Mouse (Mus musculus): Measurements from ENCODE around the gene Habp2. TPM values are rescaled to one million over a fixed set of nuclear protein-coding genes. Genes with fewer than 3 reads are reported as not detected.
"Not testable (repeated sequence)": the region's sequence is repeated elsewhere in the genome, so short reads cannot be mapped to it uniquely, and the experiment has no call there.

Habp2 gene
- polyA plus RNA-seq, 1 experiment, result not detected

- no peaks in the 10 kb centered on the region for H3K4me1 ChIP-seq (ENCODE audit: control insufficient read depth, insufficient read depth, low read length)
- 53% methylated on average over 13 of the region's 13 CpGs for WGBS
- DNase-seq, result no peak
- TF ChIP-seq CTCF (IDR thresholded peaks at IDR 0.05; ENCODE audit: insufficient read depth, low read length) (no peak), POLR2A (IDR thresholded peaks at IDR 0.05; ENCODE audit: borderline replicate concordance, extremely low read depth, low read depth, low read length) (no peak)
- no peak overlapping the region for H3K4me3 ChIP-seq (replicated peaks; ENCODE audit: extremely low read depth, low read depth, low read length)
Observed at GRCm38 (mm10) chr19:56346750-56347149, 59.8 kb downstream of the Habp2 start.

- no peak for TF ChIP-seq POLR2A (IDR thresholded peaks at IDR 0.05; ENCODE audit: borderline replicate concordance, extremely low read depth, low read depth, low read length)
- peak; percentile 25; the same call in 1 of the 2 replicates for TF ChIP-seq CTCF (IDR thresholded peaks at IDR 0.05; ENCODE audit: insufficient read depth, low read length)
- H3K4me3 ChIP-seq (replicated peaks; ENCODE audit: extremely low read depth, low read depth, low read length), result no peak overlapping the region
- DNase-seq, result no peak
- H3K4me1 ChIP-seq (ENCODE audit: control insufficient read depth, insufficient read depth, low read length), result no peaks in the 10 kb centered on the region
- whole genome bisulfite sequencing, result 24% methylated on average over 6 of the region's 6 CpGs
Observed at GRCm38 (mm10) chr19:56349295-56349694, 62.4 kb downstream of the Habp2 start.

- Histone ChIP-seq H3K4me1 (ENCODE audit: control insufficient read depth, insufficient read depth, low read length) (no peaks in the 10 kb centered on the region), H3K4me3 (replicated peaks; ENCODE audit: extremely low read depth, low read depth, low read length) (no peak overlapping the region)
- TF ChIP-seq POLR2A (IDR thresholded peaks at IDR 0.05; ENCODE audit: borderline replicate concordance, extremely low read depth, low read depth, low read length), result no peak
- TF ChIP-seq CTCF (IDR thresholded peaks at IDR 0.05; ENCODE audit: insufficient read depth, low read length), result no peak
- no peak for DNase-seq
- WGBS, result 86% methylated on average over 10 of the region's 10 CpGs
Observed at GRCm38 (mm10) chr19:56353689-56354088, 66.8 kb downstream of the Habp2 start.

GRCm38 (mm10) chr19:56355201-56355600 is 68.3 kb downstream of the Habp2 start:
- no peak for TF ChIP-seq CTCF (IDR thresholded peaks at IDR 0.05; ENCODE audit: insufficient read depth, low read length)
- TF ChIP-seq POLR2A (IDR thresholded peaks at IDR 0.05; ENCODE audit: borderline replicate concordance, extremely low read depth, low read depth, low read length), result no peak
- no peaks in the 10 kb centered on the region for H3K4me1 ChIP-seq (ENCODE audit: control insufficient read depth, insufficient read depth, low read length)
- H3K4me3 ChIP-seq (replicated peaks; ENCODE audit: extremely low read depth, low read depth, low read length), result no peak overlapping the region
- WGBS, result 81% methylated on average over 12 of the region's 12 CpGs
- no peak for DNase-seq

- TF ChIP-seq CTCF (IDR thresholded peaks at IDR 0.05; ENCODE audit: insufficient read depth, low read length) (peak; percentile 74), POLR2A (IDR thresholded peaks at IDR 0.05; ENCODE audit: borderline replicate concordance, extremely low read depth, low read depth, low read length) (no peak)
- no peaks in the 10 kb centered on the region for H3K4me1 ChIP-seq (ENCODE audit: control insufficient read depth, insufficient read depth, low read length)
- peak overlapping the region; percentile 8 for H3K4me3 ChIP-seq (replicated peaks; ENCODE audit: extremely low read depth, low read depth, low read length)
- peak; percentile 73 for DNase-seq
- WGBS, result 22% methylated on average over 17 of the region's 17 CpGs
Observed at GRCm38 (mm10) chr19:56356480-56357373, 69.8 kb downstream of the Habp2 start.

GRCm38 (mm10) chr19:56357374-56357708 is 70.4 kb downstream of the Habp2 start:
- DNase-seq; H3K4me3 ChIP-seq (replicated peaks; ENCODE audit: extremely low read depth, low read depth, low read length); H3K4me1 ChIP-seq (ENCODE audit: control insufficient read depth, insufficient read depth, low read length): not testable (repeated sequence)
- 69% methylated on average over 2 of the region's 2 CpGs for WGBS

- H3K4me1 ChIP-seq (ENCODE audit: control insufficient read depth, insufficient read depth, low read length), result no peaks in the 10 kb centered on the region
- H3K4me3 ChIP-seq (replicated peaks; ENCODE audit: extremely low read depth, low read depth, low read length), result no peak overlapping the region
- 62% methylated on average over 2 of the region's 2 CpGs for WGBS
- no peak for DNase-seq
- TF ChIP-seq CTCF (IDR thresholded peaks at IDR 0.05; ENCODE audit: insufficient read depth, low read length), result no peak
Observed at GRCm38 (mm10) chr19:56358890-56359289, 72.0 kb downstream of the Habp2 start.

- no peak for TF ChIP-seq POLR2A (IDR thresholded peaks at IDR 0.05; ENCODE audit: borderline replicate concordance, extremely low read depth, low read depth, low read length)
- no peak for TF ChIP-seq CTCF (IDR thresholded peaks at IDR 0.05; ENCODE audit: insufficient read depth, low read length)
- no peak for DNase-seq
- H3K4me3 ChIP-seq (replicated peaks; ENCODE audit: extremely low read depth, low read depth, low read length), result no peak overlapping the region
- H3K4me1 ChIP-seq (ENCODE audit: control insufficient read depth, insufficient read depth, low read length), result no peaks in the 10 kb centered on the region
- WGBS, result 53% methylated on average over 15 of the region's 15 CpGs
Observed at GRCm38 (mm10) chr19:56363721-56364460, 77.0 kb downstream of the Habp2 start.

GRCm38 (mm10) chr19:56364563-56364962 is 77.6 kb downstream of the Habp2 start:
- Histone ChIP-seq H3K4me3 (replicated peaks; ENCODE audit: extremely low read depth, low read depth, low read length) (no peak overlapping the region), H3K4me1 (ENCODE audit: control insufficient read depth, insufficient read depth, low read length) (no peaks in the 10 kb centered on the region)
- DNase-seq, result no peak
- TF ChIP-seq POLR2A (IDR thresholded peaks at IDR 0.05; ENCODE audit: borderline replicate concordance, extremely low read depth, low read depth, low read length) (no peak), CTCF (IDR thresholded peaks at IDR 0.05; ENCODE audit: insufficient read depth, low read length) (no peak)
- 77% methylated on average over 8 of the region's 8 CpGs for WGBS

- Histone ChIP-seq H3K4me3 (replicated peaks; ENCODE audit: extremely low read depth, low read depth, low read length) (no peak overlapping the region), H3K4me1 (ENCODE audit: control insufficient read depth, insufficient read depth, low read length) (no peaks in the 10 kb centered on the region)
- TF ChIP-seq POLR2A (IDR thresholded peaks at IDR 0.05; ENCODE audit: borderline replicate concordance, extremely low read depth, low read depth, low read length) (no peak), CTCF (IDR thresholded peaks at IDR 0.05; ENCODE audit: insufficient read depth, low read length) (no peak)
- DNase-seq, result no peak
- WGBS, result 67% methylated on average over 11 of the region's 11 CpGs
Observed at GRCm38 (mm10) chr19:56366168-56366567, 79.2 kb downstream of the Habp2 start.
